Mouse (Mus musculus) adrenal gland, postnatal 25 days (tissue): Measurements from ENCODE around the gene Rasd1. TPM values are rescaled to one million over a fixed set of nuclear protein-coding genes. Genes with fewer than 3 reads are reported as not detected.

Experiments
- total RNA-seq: library from RNA; stranded (reverse); gene quantifications from 2 replicates; pipeline ENCODE4 v1.2.3, GENCODE M21; 2021

The Rasd1 gene
- total RNA-seq, 1 experiment from 2014 or later, result 26.5 TPM

Other genes starting within 250 kb of the Rasd1 start
- 4.1 and 4.6 TPM in 2 replicates for gene Pld6, start 177.3 kb downstream of the Rasd1 start, total RNA-seq
- gene Flcn, start 154.9 kb downstream of the Rasd1 start, total RNA-seq, result 50.9 and 52.6 TPM in 2 replicates
- gene Nt5m, start 125.5 kb downstream of the Rasd1 start, total RNA-seq, result 26.7 and 30.1 TPM in 2 replicates
- 103 and 105 TPM in 2 replicates for gene Cops3, start 125.1 kb downstream of the Rasd1 start, total RNA-seq
- 26.5 and 32.9 TPM in 2 replicates for gene Med9, start 16.7 kb downstream of the Rasd1 start, total RNA-seq
- 5.1 and 16.5 TPM in 2 replicates for gene Pemt, start 81.5 kb upstream of the Rasd1 start, total RNA-seq
- gene Rai1, start 140.1 kb upstream of the Rasd1 start, total RNA-seq, result 54.2 and 57.8 TPM in 2 replicates